Mouse (Mus musculus) kidney, embryonic 14.5 days (tissue): ENCODE measurements at regions not wholly inside any gene's neighbourhood (a gene's known extent, or its start where the extent isn't known, plus 50 kb on each side); places are given as distances from the start of the nearest gene placed in this dataset.

Source experiments
- ATAC-seq: fragments of 200-750 bp; cut with Nextera tagmentation; 2 replicates; pipeline ENCODE4 v1.8.0; 2017; ENCODE audit warnings: moderate number of reproducible peaks, mild to moderate bottlenecking, moderate TSS enrichment, moderate library complexity; ENCODE audit not compliant: low FRiP score, low TSS enrichment
- H3K27ac ChIP-seq: fragments of 300-500 bp; sonication (generic); 2 replicates; pipeline ENCODE4 v1.5.1; 2014; ENCODE audit warnings: low read depth, mild to moderate bottlenecking, low read length, moderate library complexity, mixed read lengths
- H3K27me3 ChIP-seq: fragments of 300-500 bp; sonication (generic); 2 replicates; pipeline ENCODE4 v1.6.1; 2014; ENCODE audit warnings: mild to moderate bottlenecking, low read length; ENCODE audit not compliant: control insufficient read depth, insufficient read depth
- H3K36me3 ChIP-seq: fragments of 300-500 bp; sonication (generic); 2 replicates; pipeline ENCODE4 v1.6.1; 2014; ENCODE audit warnings: low read length, mixed read lengths; ENCODE audit not compliant: control insufficient read depth, insufficient read depth
- H3K4me1 ChIP-seq: fragments of 300-500 bp; sonication (generic); 2 replicates; pipeline ENCODE4 v1.6.1; 2014; ENCODE audit warnings: low read length, mixed read lengths; ENCODE audit not compliant: control insufficient read depth, insufficient read depth
- H3K4me2 ChIP-seq: fragments of 300-500 bp; sonication (generic); replicated peaks from 2 replicates; pipeline ENCODE4 v1.6.1; 2014; ENCODE audit warnings: low read depth, mild to moderate bottlenecking, low read length
- H3K4me3 ChIP-seq: fragments of 300-500 bp; sonication (generic); 2 replicates; pipeline ENCODE4 v1.5.1; 2014; ENCODE audit warnings: mild to moderate bottlenecking, low read length
- H3K9ac ChIP-seq: fragments of 300-500 bp; sonication (generic); 2 replicates; pipeline ENCODE4 v1.6.1; 2014; ENCODE audit warnings: low read depth, mild to moderate bottlenecking, low read length, moderate library complexity
- H3K9me3 ChIP-seq: fragments of 300-500 bp; sonication (generic); 2 replicates; pipeline ENCODE4 v1.6.1; 2016; ENCODE audit warnings: low read length; ENCODE audit not compliant: control insufficient read depth
- WGBS: fragments of 180-500 bp; shearing (Covaris S2); extraction: QIAGEN DNeasy Blood & Tissue Kit; methylation state at CpG from one replicate; pipeline ENCODE4 v1.1.7; 2014; 5-methylcytosine and 5-hydroxymethylcytosine counted together

DNA sequence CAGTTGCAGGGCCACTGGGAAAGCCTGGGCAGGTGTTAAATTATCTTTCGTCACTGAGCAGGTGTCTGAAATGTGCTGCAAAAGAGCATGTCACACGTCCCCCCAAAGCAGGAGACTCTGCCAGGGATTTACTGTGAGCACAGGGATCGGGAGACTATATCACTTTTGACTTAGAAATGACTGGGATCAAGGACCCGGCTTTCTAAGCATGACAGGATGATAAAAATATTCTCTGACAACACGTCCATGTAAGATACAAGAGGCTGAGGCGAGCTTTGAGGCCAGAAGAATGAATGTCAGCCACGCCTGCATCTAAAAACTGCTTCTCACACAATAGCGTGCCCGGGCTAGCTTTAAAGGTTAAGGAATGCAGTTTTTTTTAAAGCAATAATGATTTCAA is 246.1 kb upstream of the Cdh5 start:
- Histone ChIP-seq H3K36me3 (no peaks in the 10 kb centered on the region), H3K4me3 (no peak overlapping the region), H3K9ac (no peak overlapping the region), H3K9me3 (no peaks in the 10 kb centered on the region), H3K4me2 (no peak overlapping the region), H3K4me1 (no peaks in the 10 kb centered on the region), H3K27ac (no peak overlapping the region), H3K27me3 (no peaks in the 10 kb centered on the region)
- ATAC-seq: no peak
- 83% methylated on average over 9 of the region's 9 CpGs for WGBS

DNA sequence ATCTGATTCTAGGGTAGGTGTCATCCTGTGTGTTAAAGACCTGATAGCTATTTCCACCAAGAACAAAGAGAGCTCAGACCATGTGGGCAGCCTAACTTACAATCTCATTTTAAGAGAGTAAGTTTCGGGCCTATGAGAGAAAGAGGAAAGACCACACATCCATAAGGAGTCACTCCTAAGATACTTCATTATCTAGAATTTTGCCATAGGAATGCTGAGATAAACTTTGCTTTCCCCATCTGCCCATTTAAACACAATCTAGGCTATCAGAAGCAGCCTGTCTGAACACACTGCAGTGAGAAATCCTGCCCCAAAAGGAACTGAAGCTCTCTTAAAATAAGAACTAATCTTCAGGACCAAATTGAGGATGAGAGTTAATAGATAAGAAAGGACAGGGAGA is 242.3 kb upstream of the Cdh5 start:
- no peak overlapping the region for H3K27ac ChIP-seq
- WGBS: 95% methylated on average over 1 of the region's 1 CpGs
- ATAC-seq: no peak
- no peak overlapping the region for H3K9ac ChIP-seq
- no peaks in the 10 kb centered on the region for H3K36me3 ChIP-seq
- H3K9me3 ChIP-seq: no peaks in the 10 kb centered on the region
- H3K27me3 ChIP-seq: no peaks in the 10 kb centered on the region
- H3K4me3 ChIP-seq: no peak overlapping the region
- H3K4me1 ChIP-seq: no peaks in the 10 kb centered on the region
- no peak overlapping the region for H3K4me2 ChIP-seq

DNA sequence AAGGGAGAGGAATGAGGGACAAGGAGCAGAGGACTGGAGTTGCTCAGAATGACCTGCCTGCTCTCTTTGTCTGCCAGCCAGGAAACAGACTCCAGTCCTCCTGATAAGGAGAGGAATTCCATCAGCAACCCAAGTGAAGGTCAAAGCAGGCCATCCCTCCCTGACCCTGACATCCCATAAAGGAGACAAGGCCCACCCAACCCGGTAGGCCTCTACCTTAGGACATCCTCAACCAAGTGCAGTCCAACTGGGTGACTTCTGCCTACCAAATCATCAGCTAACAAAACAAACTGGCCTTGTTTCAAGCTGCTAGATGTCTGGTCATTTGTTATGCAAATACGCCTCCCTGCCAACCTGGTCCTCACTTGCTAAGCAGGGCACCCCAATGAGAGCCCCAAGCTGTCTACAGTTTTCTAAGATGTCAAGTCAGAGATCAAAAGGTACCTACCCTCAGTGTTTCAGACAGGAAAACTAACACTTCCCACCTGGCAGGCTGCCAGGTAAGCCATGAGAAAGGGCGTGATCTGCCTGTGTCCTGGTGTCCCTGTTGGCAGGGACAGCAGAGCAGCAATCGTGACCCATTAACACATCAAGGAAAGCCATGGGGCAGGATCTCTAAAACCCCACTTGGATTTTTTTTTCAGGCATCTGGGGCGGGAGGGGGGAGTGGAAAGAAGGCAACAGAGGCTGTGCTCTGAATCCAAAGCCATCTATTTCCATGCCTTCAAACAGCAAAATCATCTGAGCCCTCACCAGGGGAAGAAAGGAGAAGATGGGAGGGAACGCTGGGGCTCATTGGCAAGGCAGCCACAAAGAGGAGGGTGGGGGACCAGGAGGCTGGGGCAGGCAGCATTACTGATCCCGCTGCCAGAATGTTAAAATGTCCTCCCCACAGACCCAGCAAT is 227.6 kb upstream of the Cdh5 start:
- no peak overlapping the region for H3K4me2 ChIP-seq
- no peaks in the 10 kb centered on the region for H3K4me1 ChIP-seq
- H3K36me3 ChIP-seq: no peaks in the 10 kb centered on the region
- no peaks in the 10 kb centered on the region for H3K9me3 ChIP-seq
- no peak overlapping the region for H3K27ac ChIP-seq
- ATAC-seq: no peak
- 37% methylated on average over 7 of the region's 7 CpGs for WGBS
- no peak overlapping the region for H3K9ac ChIP-seq
- H3K4me3 ChIP-seq: no peak overlapping the region
- H3K27me3 ChIP-seq: no peaks in the 10 kb centered on the region

DNA sequence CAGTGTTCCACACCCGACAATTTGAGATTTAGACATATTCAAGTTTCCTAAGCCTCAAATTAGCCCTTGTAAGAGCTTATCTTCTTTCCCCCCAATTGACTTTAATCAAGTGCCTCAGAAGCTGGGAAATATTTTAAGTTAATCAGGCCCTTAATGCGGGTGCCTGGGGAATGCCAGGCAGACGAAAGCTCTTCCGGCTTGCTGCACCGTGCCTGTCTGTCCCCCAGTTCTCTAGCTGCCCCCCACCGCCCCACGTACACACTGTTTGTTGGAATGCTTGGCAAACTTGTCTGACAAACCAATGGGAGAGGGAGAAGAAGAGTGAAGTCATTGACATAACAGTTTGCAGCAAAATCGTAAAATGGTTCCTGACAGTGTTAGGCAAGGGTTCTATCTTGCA is 226.9 kb upstream of the Cdh5 start:
- 68% methylated on average over 8 of the region's 8 CpGs for WGBS
- Histone ChIP-seq H3K9me3 (no peaks in the 10 kb centered on the region), H3K9ac (no peak overlapping the region), H3K4me3 (no peak overlapping the region), H3K4me2 (no peak overlapping the region), H3K27ac (no peak overlapping the region), H3K27me3 (no peaks in the 10 kb centered on the region), H3K4me1 (no peaks in the 10 kb centered on the region), H3K36me3 (no peaks in the 10 kb centered on the region)
- no peak for ATAC-seq

DNA sequence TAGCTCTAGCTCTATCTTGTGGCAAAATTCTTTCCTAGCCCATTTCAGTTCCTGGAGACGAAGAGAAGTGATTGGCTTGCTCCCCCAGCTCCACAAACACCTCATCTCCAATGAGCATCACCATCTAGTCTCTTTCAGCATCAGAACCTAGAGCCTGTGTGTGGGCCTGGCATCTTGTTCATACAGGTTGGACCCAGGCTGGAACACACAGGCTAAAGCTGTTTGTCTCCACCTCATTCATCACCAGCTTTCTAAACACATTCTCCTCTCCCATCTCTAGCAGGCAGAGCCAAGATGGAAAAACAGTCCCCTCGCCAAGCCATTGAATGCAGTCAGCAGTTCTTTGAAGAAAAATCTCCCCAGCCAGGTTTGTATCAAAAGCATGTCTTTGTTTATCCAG is 221.9 kb upstream of the Cdh5 start:
- H3K27ac ChIP-seq: no peak overlapping the region
- H3K4me2 ChIP-seq: no peak overlapping the region
- ATAC-seq: no peak
- no peaks in the 10 kb centered on the region for H3K4me1 ChIP-seq
- H3K27me3 ChIP-seq: no peaks in the 10 kb centered on the region
- H3K9me3 ChIP-seq: no peaks in the 10 kb centered on the region
- 91% methylated on average over 2 of the region's 2 CpGs for WGBS
- no peaks in the 10 kb centered on the region for H3K36me3 ChIP-seq
- H3K9ac ChIP-seq: no peak overlapping the region
- H3K4me3 ChIP-seq: no peak overlapping the region

DNA sequence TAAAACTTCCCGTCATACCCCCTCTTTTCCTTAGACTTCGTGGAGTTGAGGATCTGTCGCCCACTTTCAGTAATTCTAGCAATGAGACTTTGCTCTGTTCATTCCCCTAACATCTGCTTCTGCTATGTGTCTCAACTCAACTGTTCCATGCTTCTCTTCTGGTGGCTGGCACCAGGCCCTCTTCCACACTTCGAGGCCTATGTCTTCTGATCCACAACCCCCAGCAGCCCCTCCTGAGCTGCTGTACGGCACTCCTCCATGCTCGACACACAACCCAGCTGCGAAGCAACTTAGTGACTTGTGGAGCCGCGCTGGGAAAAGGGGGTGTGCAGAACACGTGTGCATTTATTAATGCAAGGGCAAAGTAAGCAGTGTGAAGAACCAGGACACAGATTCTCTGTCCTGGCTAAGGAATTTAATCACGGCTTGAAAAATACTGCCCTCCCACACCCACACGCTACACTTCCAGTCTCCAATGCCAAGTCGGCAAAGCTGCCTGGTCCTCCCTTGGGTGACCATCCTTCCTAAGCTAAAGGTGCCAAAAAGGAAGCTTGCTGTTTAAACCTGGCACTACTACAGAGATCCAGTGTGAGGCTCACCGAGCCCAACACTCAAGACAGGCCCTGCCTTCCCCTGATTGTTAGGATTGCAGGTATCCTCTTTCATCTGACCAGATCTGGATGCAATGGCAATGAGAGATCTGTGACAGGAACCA is 220.8 kb upstream of the Cdh5 start:
- no peaks in the 10 kb centered on the region for H3K36me3 ChIP-seq
- H3K4me2 ChIP-seq: no peak overlapping the region
- 85% methylated on average over 14 of the region's 14 CpGs for WGBS
- no peak for ATAC-seq
- no peaks in the 10 kb centered on the region for H3K4me1 ChIP-seq
- H3K27ac ChIP-seq: no peak overlapping the region
- no peak overlapping the region for H3K9ac ChIP-seq
- H3K9me3 ChIP-seq: no peaks in the 10 kb centered on the region
- H3K4me3 ChIP-seq: no peak overlapping the region
- no peaks in the 10 kb centered on the region for H3K27me3 ChIP-seq

DNA sequence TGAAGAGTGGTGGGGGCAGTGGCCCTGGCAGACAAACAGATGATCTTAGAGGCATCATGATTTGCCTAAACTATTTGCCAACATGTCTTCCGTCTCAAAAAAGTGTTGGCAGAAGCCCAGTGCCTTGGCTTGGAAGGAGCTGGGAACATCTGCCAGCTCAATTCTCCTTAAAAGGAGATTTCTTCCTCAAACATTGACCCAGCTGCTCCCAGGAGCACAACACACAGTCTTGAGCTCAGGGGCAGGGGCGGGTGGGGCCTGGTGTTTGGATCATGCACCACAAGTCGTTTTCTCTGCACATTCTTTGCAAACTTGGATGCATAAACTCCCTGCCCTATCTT is 220.3 kb upstream of the Cdh5 start:
- WGBS: 66% methylated on average over 3 of the region's 3 CpGs

DNA sequence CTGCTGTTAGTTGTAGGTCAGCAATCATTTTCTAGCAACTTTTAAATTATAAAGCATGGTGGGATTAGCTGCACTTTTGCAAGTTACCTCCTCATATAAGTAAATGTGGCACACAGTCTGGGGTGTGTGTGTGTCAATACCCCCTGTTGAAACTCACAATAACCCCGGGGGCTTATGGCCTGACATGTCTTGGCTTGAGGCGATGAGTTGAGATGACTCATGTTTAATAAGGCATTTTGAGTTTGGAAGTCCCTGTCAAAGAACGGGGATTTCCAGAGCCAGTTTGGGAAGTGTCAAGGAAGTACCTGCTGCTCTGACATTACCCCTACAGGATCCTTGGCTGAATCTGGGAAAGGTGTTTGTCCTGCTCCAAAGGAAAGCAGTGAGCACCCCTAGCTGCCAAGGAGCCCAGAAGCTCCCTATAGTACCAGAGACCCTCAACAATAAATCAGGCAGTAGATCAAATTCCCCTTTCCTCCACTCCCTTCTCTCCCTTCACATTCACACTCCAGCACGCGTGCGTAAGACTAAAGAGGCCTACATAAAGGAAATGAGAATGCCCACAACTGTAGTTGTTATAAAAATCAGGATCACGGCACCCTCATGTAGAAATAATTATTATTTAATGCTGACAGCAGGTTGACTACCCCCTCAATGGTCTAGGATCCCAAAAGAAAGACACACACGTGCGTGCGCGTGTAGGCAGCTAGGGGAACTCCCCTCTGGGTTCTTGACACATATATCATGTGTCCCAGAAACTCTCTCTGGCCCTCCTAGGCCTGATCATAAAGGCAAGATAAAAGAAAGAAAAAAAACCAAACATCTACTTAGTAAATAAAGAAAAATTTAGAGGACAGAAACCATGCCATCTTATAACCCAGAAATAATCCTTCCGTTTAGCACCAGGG is 216.3 kb upstream of the Cdh5 start:
- no peaks in the 10 kb centered on the region for H3K27me3 ChIP-seq
- H3K4me3 ChIP-seq: no peak overlapping the region
- ATAC-seq: 0 out of 2 replicates have a peak, but pooled peaks have one; percentile 55
- H3K9ac ChIP-seq: no peak overlapping the region
- WGBS: 56% methylated on average over 12 of the region's 12 CpGs
- H3K4me2 ChIP-seq: no peak overlapping the region
- H3K27ac ChIP-seq: no peak overlapping the region
- H3K9me3 ChIP-seq: no peaks in the 10 kb centered on the region
- no peaks in the 10 kb centered on the region for H3K36me3 ChIP-seq
- no peaks in the 10 kb centered on the region for H3K4me1 ChIP-seq

More for the DNA sequence above, 220.3 kb upstream of the Cdh5 start:
- no peak overlapping the region for H3K4me2 ChIP-seq
- no peak for ATAC-seq
- no peaks in the 10 kb centered on the region for H3K36me3 ChIP-seq
- H3K27me3 ChIP-seq: no peaks in the 10 kb centered on the region
- no peaks in the 10 kb centered on the region for H3K9me3 ChIP-seq
- no peak overlapping the region for H3K4me3 ChIP-seq
- H3K9ac ChIP-seq: no peak overlapping the region
- no peaks in the 10 kb centered on the region for H3K4me1 ChIP-seq
- no peak overlapping the region for H3K27ac ChIP-seq
